Mouse (Mus musculus): ENCODE results near the gene Fbxw20. TPM values are rescaled to one million over a fixed set of nuclear protein-coding genes. Genes with fewer than 3 reads are reported as not detected.

Fbxw20 gene
- polyA plus RNA-seq, 1 experiment from 2014 or later = 0.10 TPM

Other genes starting within 250 kb of the Fbxw20 start
- gene Ucn2, start 248.7 kb downstream of the Fbxw20 start, polyA plus RNA-seq (2015; fragmentation: Nextera tagmentation; extraction: Ambion mirVana) = not detected in 2 replicates
- 31.3 and 31.9 TPM in 2 replicates for gene Pfkfb4, start 243.0 kb downstream of the Fbxw20 start, polyA plus RNA-seq (2015; fragmentation: Nextera tagmentation; extraction: Ambion mirVana)
- 83.2 and 87.5 TPM in 2 replicates for gene Shisa5, start 196.2 kb downstream of the Fbxw20 start, polyA plus RNA-seq (2015; fragmentation: Nextera tagmentation; extraction: Ambion mirVana)
- gene Trex1, start 175.0 kb downstream of the Fbxw20 start, polyA plus RNA-seq (2015; fragmentation: Nextera tagmentation; extraction: Ambion mirVana) = 13.6 and 14.2 TPM in 2 replicates
- 30.0 and 31.8 TPM in 2 replicates for gene Atrip, start 160.6 kb downstream of the Fbxw20 start, polyA plus RNA-seq (2015; fragmentation: Nextera tagmentation; extraction: Ambion mirVana)
- 12.5 and 13.1 TPM in 2 replicates for gene Ccdc51, start 152.3 kb downstream of the Fbxw20 start, polyA plus RNA-seq (2015; fragmentation: Nextera tagmentation; extraction: Ambion mirVana)
- gene Tma7, start 152.2 kb downstream of the Fbxw20 start, polyA plus RNA-seq (2015; fragmentation: Nextera tagmentation; extraction: Ambion mirVana) = 586 and 663 TPM in 2 replicates
- 12.6 and 18.2 TPM in 2 replicates for gene Plxnb1, start 139.4 kb downstream of the Fbxw20 start, polyA plus RNA-seq (2015; fragmentation: Nextera tagmentation; extraction: Ambion mirVana)
- gene Fbxw21, start 72.7 kb downstream of the Fbxw20 start, polyA plus RNA-seq (2015; fragmentation: Nextera tagmentation; extraction: Ambion mirVana) = not detected in 2 replicates
- gene Fbxw13, start 38.8 kb downstream of the Fbxw20 start, polyA plus RNA-seq (2015; fragmentation: Nextera tagmentation; extraction: Ambion mirVana) = not detected in 2 replicates
- not detected in 2 replicates for gene Fbxw14, start 52.9 kb upstream of the Fbxw20 start, polyA plus RNA-seq (2015; fragmentation: Nextera tagmentation; extraction: Ambion mirVana)
- not detected in 2 replicates for gene Fbxw28, start 104.9 kb upstream of the Fbxw20 start, polyA plus RNA-seq (2015; fragmentation: Nextera tagmentation; extraction: Ambion mirVana)
- not detected in 2 replicates for gene Fbxw22, start 169.5 kb upstream of the Fbxw20 start, polyA plus RNA-seq (2015; fragmentation: Nextera tagmentation; extraction: Ambion mirVana)
- not detected in 2 replicates for gene Fbxw16, start 214.4 kb upstream of the Fbxw20 start, polyA plus RNA-seq (2015; fragmentation: Nextera tagmentation; extraction: Ambion mirVana)